Mouse (Mus musculus): ENCODE measurements at regions not wholly inside any gene's neighbourhood (a gene's known extent, or its start where the extent isn't known, plus 50 kb on each side); places are given as distances from the start of the nearest gene placed in this dataset.

GRCm38 (mm10) chr2:168332972-168333371 lies 51.4 kb upstream of the Kcng1 start:
- TF ChIP-seq POLR2A (IDR thresholded peaks at IDR 0.05; ENCODE audit: low read depth, low read length) (no peak), CTCF (IDR thresholded peaks at IDR 0.05; ENCODE audit: extremely low read depth, insufficient read length, insufficient replicate concordance, low read depth, low read length) (no peak)

Data from small intestine, adult 2 months (tissue).